Mouse (Mus musculus) MEL (cell line): ENCODE measurements at regions not wholly inside any gene's neighbourhood (a gene's known extent, or its start where the extent isn't known, plus 50 kb on each side); places are given as distances from the start of the nearest gene placed in this dataset.

Experiments
- POLR2A ChIP-seq, 2 experiments: IDR thresholded peaks; 2 replicates each; pipeline ENCODE4 v1.6.1; 2011 to 2012; ENCODE audit warnings: low read length in 2 of 2, mild to moderate bottlenecking in 2 of 2, control low read depth in 1 of 2, improper control_type of control experiment in 1 of 2, low read depth in 1 of 2, moderate library complexity in 1 of 2; ENCODE audit not compliant: control insufficient read depth in 1 of 2, insufficient read depth in 1 of 2, poor library complexity in 1 of 2
- TBP ChIP-seq: IDR thresholded peaks from 2 replicates; pipeline ENCODE4 v1.8.0; 2011; ENCODE audit warnings: low read depth, low read length, improper control_type of control experiment
- ZC3H11A ChIP-seq: IDR thresholded peaks from 2 replicates; pipeline ENCODE4 v1.6.1; 2012; ENCODE audit warnings: low read depth, mild to moderate bottlenecking, inconsistent platforms, low read length, improper control_type of control experiment

GRCm38 (mm10) chr12:112237061-112237490 is 91.1 kb downstream of the Kif26a start:
- TF ChIP-seq ZC3H11A (no peak), TBP (no peak), POLR2A (IDR thresholded peaks at IDR 0.05; ENCODE audit: control insufficient read depth in 1 of 2, insufficient read depth in 1 of 2, low read depth in 1 of 2, low read length in 2 of 2, poor library complexity in 1 of 2) (no peak)
